Mouse (Mus musculus): ENCODE measurements around the gene 2610042L04Rik.
"Not testable (repeated sequence)": the region's sequence is repeated elsewhere in the genome, so short reads cannot be mapped to it uniquely, and the experiment has no call there.

DNA sequence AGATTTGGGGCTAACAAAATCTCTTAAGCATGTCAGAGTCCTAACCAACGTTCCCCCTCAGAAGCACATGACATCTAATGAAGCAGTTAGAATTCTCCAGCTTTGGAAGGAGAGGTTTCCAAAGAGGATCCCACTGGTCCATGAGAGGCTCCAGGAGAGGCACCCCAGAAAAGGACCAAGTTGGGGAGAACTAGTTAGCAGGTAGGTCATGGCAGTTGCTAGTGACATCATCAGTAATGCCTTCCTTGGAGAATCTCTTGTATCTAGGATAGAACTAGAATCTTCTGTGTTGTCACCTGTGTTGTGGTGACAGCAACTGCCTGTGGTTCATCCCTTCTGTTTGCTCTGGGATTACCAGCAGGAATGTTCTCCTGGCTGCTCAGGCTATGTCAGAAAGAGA, 17.6 kb upstream of the 2610042L04Rik start, which contains the start of gene Gm3149:
- TF ChIP-seq CTCF, EP300 (IDR thresholded peaks at IDR 0.05): not testable (repeated sequence)

All from lung, postnatal 0 days (tissue).